In the genomic region with DNA sequence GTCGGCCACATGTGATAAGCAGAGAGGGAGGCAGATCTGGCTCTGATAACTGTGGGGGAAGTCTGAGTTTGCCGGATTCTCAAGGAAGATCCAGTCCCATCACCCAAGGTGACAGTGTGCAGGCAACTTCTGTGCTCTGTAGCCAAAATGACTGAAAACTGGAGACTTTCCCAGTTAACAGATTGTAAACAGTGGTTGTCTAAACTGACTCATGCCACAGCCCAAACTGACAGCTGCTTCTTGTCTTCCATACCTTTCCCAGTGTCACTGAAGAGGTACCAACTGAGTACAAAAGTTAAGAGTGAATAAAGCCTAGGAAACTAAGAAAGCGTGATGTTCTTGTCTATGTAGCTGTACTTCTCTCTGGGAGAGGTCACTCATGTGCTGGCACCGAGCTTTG, we compare ENCODE assay signal across 19 mouse cellular contexts.
DNase-seq lines count a peak whose midpoint lies in the region; ATAC-seq and TF ChIP-seq lines count a peak whose summit lies in the region.
"Had no signal": no experiment of that assay in that cellular context is flagged by ENCODE, and none has a peak within 500 bp of the region (broad histone marks: within the 10 kb centered on the region; RNA-seq: fewer than 3 reads in every experiment).

No protein-coding gene starts in this region.

- no peaks in the 10 kb centered on the region for H3K27me3 ChIP-seq in lung, embryonic 14.5 days (ENCODE audit: insufficient read depth, low read length)
- H3K27me3 ChIP-seq in lung, embryonic 15.5 days, result no peaks in the 10 kb centered on the region
- no peaks in the 10 kb centered on the region for H3K27me3 ChIP-seq in kidney, embryonic 15.5 days
- no peaks in the 10 kb centered on the region for H3K27me3 ChIP-seq in forebrain, postnatal 0 days (ENCODE audit: insufficient read depth, low read length)
- H3K27me3 ChIP-seq: CH12.LX; embryonic facial prominence, embryonic 12.5 days; forebrain, embryonic 15.5 days; hindbrain, embryonic 13.5 days had no signal

- H3K9me3 ChIP-seq in lung, embryonic 14.5 days (ENCODE audit: low read depth, low read length), result no peaks in the 10 kb centered on the region
- H3K9me3 ChIP-seq in lung, embryonic 15.5 days, result no peaks in the 10 kb centered on the region
- H3K9me3 ChIP-seq in kidney, embryonic 15.5 days (replicated peaks), result no peaks in the 10 kb centered on the region
- H3K9me3 ChIP-seq in forebrain, postnatal 0 days (ENCODE audit: low read length), result no peaks in the 10 kb centered on the region
- H3K9me3 ChIP-seq: embryonic facial prominence, embryonic 12.5 days; forebrain, embryonic 15.5 days; heart, embryonic 10.5 days; hindbrain, embryonic 13.5 days had no signal

- H3K9ac ChIP-seq in lung, embryonic 14.5 days, result no peak overlapping the region
- H3K9ac ChIP-seq in lung, embryonic 15.5 days, result no peak overlapping the region
- H3K9ac ChIP-seq in kidney, embryonic 15.5 days, result no peak overlapping the region
- no peak overlapping the region for H3K9ac ChIP-seq in forebrain, postnatal 0 days
- H3K9ac ChIP-seq: embryonic facial prominence, embryonic 12.5 days; forebrain, embryonic 15.5 days; hindbrain, embryonic 13.5 days had no signal

- peak; percentile 85; the same call in 1 of the 2 replicates for ATAC-seq in lung, embryonic 14.5 days (ENCODE audit: insufficient read depth)
- ATAC-seq in lung, embryonic 15.5 days (ENCODE audit: borderline replicate concordance, extremely low read depth, low FRiP score, low TSS enrichment), result peak; percentile 90
- ATAC-seq in kidney, embryonic 15.5 days (replicated peaks; ENCODE audit: low FRiP score), result no peak
- ATAC-seq in forebrain, postnatal 0 days, result no peak
- ATAC-seq: forebrain, embryonic 15.5 days had no signal

- H3K36me3 ChIP-seq in lung, embryonic 14.5 days (ENCODE audit: insufficient read depth), result no peaks in the 10 kb centered on the region
- no peaks in the 10 kb centered on the region for H3K36me3 ChIP-seq in lung, embryonic 15.5 days
- H3K36me3 ChIP-seq in kidney, embryonic 15.5 days, result no peaks in the 10 kb centered on the region
- no peaks in the 10 kb centered on the region for H3K36me3 ChIP-seq in forebrain, postnatal 0 days (ENCODE audit: insufficient read depth)
- H3K36me3 ChIP-seq: embryonic facial prominence, embryonic 12.5 days; forebrain, embryonic 15.5 days; heart, embryonic 10.5 days; hindbrain, embryonic 13.5 days had no signal

- no peak for TF ChIP-seq POLR2A in lung, adult 2 months (IDR thresholded peaks at IDR 0.05; ENCODE audit: borderline replicate concordance, extremely low read depth, low read depth, low read length)

- no peak for TF ChIP-seq CTCF in lung, embryonic 14.5 days (IDR thresholded peaks at IDR 0.05; ENCODE audit: low read depth)
- TF ChIP-seq CTCF in lung, adult 2 months (IDR thresholded peaks at IDR 0.05; ENCODE audit: insufficient read depth, low read length), result no peak
- TF ChIP-seq CTCF in forebrain, postnatal 0 days (IDR thresholded peaks at IDR 0.05; ENCODE audit: low read depth), result no peak

- DNase-seq in lung, embryonic 14.5 days, result peak; percentile 86
- DNase-seq in lung, adult 2 months, result no peak
- DNase-seq in lung, postnatal 14 days, result peak; percentile 19
- DNase-seq in forebrain, postnatal 0 days, result no peak
- DNase-seq in layer of hippocampus, adult 9-10 months (ENCODE audit: low spot score), result no peak
- DNase-seq: adrenal gland, adult 2 months; adrenal gland, postnatal 25 days; cerebellum, adult 2 months; gastrocnemius, postnatal 10 days; heart, adult 18-20 months; heart, postnatal 10 days; heart, postnatal 4 days had no signal

- peak overlapping the region; percentile 63; the same call in 1 of the 2 replicates for H3K27ac ChIP-seq in lung, embryonic 14.5 days (ENCODE audit: low read depth)
- H3K27ac ChIP-seq in lung, embryonic 15.5 days, result no peak overlapping the region; the same call in 1 of the 2 replicates
- no peak overlapping the region for H3K27ac ChIP-seq in kidney, embryonic 15.5 days
- no peak overlapping the region for H3K27ac ChIP-seq in forebrain, postnatal 0 days (ENCODE audit: low read depth, low read length)
- H3K27ac ChIP-seq: embryonic facial prominence, embryonic 12.5 days; forebrain, embryonic 15.5 days; heart, embryonic 10.5 days; hindbrain, embryonic 13.5 days had no signal

- 19% methylated on average over 4 of the region's 4 CpGs for WGBS in lung, embryonic 14.5 days
- 46% methylated on average over 4 of the region's 4 CpGs for whole genome bisulfite sequencing in lung, adult 2 months
- 23% methylated on average over 4 of the region's 4 CpGs for WGBS in lung, embryonic 15.5 days
- 70% methylated on average over 4 of the region's 4 CpGs for WGBS in kidney, embryonic 15.5 days
- WGBS in forebrain, postnatal 0 days, result 76% methylated on average over 4 of the region's 4 CpGs

- H3K4me1 ChIP-seq in lung, embryonic 14.5 days (ENCODE audit: insufficient read depth), result no peaks in the 10 kb centered on the region
- no peaks in the 10 kb centered on the region for H3K4me1 ChIP-seq in lung, adult 2 months (ENCODE audit: control insufficient read depth, insufficient read depth, low read length)
- H3K4me1 ChIP-seq in lung, embryonic 15.5 days, result no peaks in the 10 kb centered on the region; the same call in 1 of the 2 replicates
- H3K4me1 ChIP-seq in kidney, embryonic 15.5 days, result no peaks in the 10 kb centered on the region
- no peaks in the 10 kb centered on the region for H3K4me1 ChIP-seq in forebrain, postnatal 0 days (ENCODE audit: insufficient read depth)
- H3K4me1 ChIP-seq: embryonic facial prominence, embryonic 12.5 days; forebrain, embryonic 15.5 days; heart, embryonic 10.5 days; hindbrain, embryonic 13.5 days had no signal

- no peak overlapping the region for H3K4me2 ChIP-seq in lung, embryonic 14.5 days
- H3K4me2 ChIP-seq in lung, embryonic 15.5 days, result no peak overlapping the region
- H3K4me2 ChIP-seq in kidney, embryonic 15.5 days, result no peak overlapping the region
- no peak overlapping the region for H3K4me2 ChIP-seq in forebrain, postnatal 0 days (ENCODE audit: low read depth)
- H3K4me2 ChIP-seq: embryonic facial prominence, embryonic 12.5 days; forebrain, embryonic 15.5 days; hindbrain, embryonic 13.5 days had no signal

- no peak overlapping the region for H3K4me3 ChIP-seq in lung, embryonic 14.5 days (ENCODE audit: low read depth, low read length)
- no peak overlapping the region for H3K4me3 ChIP-seq in lung, adult 2 months (replicated peaks; ENCODE audit: extremely low read depth, low read depth, low read length)
- H3K4me3 ChIP-seq in lung, embryonic 15.5 days, result no peak overlapping the region
- no peak overlapping the region for H3K4me3 ChIP-seq in kidney, embryonic 15.5 days (replicated peaks)
- H3K4me3 ChIP-seq in forebrain, postnatal 0 days (ENCODE audit: low read depth, low read length), result no peak overlapping the region
- H3K4me3 ChIP-seq: embryonic facial prominence, embryonic 12.5 days; forebrain, embryonic 15.5 days; heart, embryonic 10.5 days; hindbrain, embryonic 13.5 days had no signal

Comparison
In these comparisons a context has a peak if more than half of its experiments do, and no peak if none do; other contexts are left out.
1. DNase-seq: peak in lung, embryonic 14.5 days (single experiment) and lung, postnatal 14 days (single experiment); none in lung, adult 2 months (single experiment), forebrain, postnatal 0 days (single experiment) and layer of hippocampus, adult 9-10 months (single experiment).
2. ATAC-seq: peak in lung, embryonic 14.5 days (single experiment) and lung, embryonic 15.5 days (single experiment); none in kidney, embryonic 15.5 days (single experiment) and forebrain, postnatal 0 days (single experiment).